Mouse (Mus musculus) intestine, embryonic 16.5 days (tissue): ENCODE data around the gene Abhd17b. TPM values are rescaled to one million over a fixed set of nuclear protein-coding genes. Genes with fewer than 3 reads are reported as not detected.
"Not testable (repeated sequence)": the region's sequence is repeated elsewhere in the genome, so short reads cannot be mapped to it uniquely, and the experiment has no call there.

Experiments
- ATAC-seq: fragments of 200-750 bp; cut with Nextera tagmentation; 2 replicates; pipeline ENCODE4 v1.8.0; 2017; ENCODE audit warnings: moderate TSS enrichment, moderate library complexity
- H3K27ac ChIP-seq: fragments of 300-500 bp; sonication (generic); 2 replicates; pipeline ENCODE4 v1.5.1; 2014; ENCODE audit warnings: mild to moderate bottlenecking, low read length
- H3K27me3 ChIP-seq: fragments of 300-500 bp; sonication (generic); replicated peaks from 2 replicates; pipeline ENCODE4 v1.6.1; 2014; ENCODE audit warnings: low read length, control low read depth, mixed read lengths; ENCODE audit not compliant: control insufficient read depth, insufficient read depth
- H3K36me3 ChIP-seq: fragments of 300-500 bp; sonication (generic); 2 replicates; pipeline ENCODE4 v1.6.1; 2014; ENCODE audit warnings: low read length, control low read depth; ENCODE audit not compliant: control insufficient read depth, insufficient read depth
- H3K4me1 ChIP-seq: fragments of 300-500 bp; sonication (generic); 2 replicates; pipeline ENCODE4 v1.6.1; 2014; ENCODE audit warnings: low read length, control low read depth, mixed read lengths; ENCODE audit not compliant: control insufficient read depth, insufficient read depth
- H3K4me2 ChIP-seq: fragments of 300-500 bp; sonication (generic); 2 replicates; pipeline ENCODE4 v1.6.1; 2014; ENCODE audit warnings: low read depth, low read length, control low read depth
- H3K4me3 ChIP-seq: fragments of 300-500 bp; sonication (generic); 2 replicates; pipeline ENCODE4 v1.5.1; 2014; ENCODE audit warnings: mild to moderate bottlenecking, low read length
- H3K9ac ChIP-seq: fragments of 300-500 bp; sonication (generic); 2 replicates; pipeline ENCODE4 v1.6.1; 2014; ENCODE audit warnings: low read depth, low read length
- H3K9me3 ChIP-seq: fragments of 300-500 bp; sonication (generic); 2 replicates; pipeline ENCODE4 v1.6.1; 2016; ENCODE audit warnings: low read length, control low read depth; ENCODE audit not compliant: control insufficient read depth
- WGBS: fragments of 180-500 bp; shearing (Covaris S2); extraction: QIAGEN DNeasy Blood & Tissue Kit; methylation state at CpG from one replicate; pipeline ENCODE4 v1.1.7; 2014; 5-methylcytosine and 5-hydroxymethylcytosine counted together
- polyA plus RNA-seq: library from polyadenylated mRNA; unstranded; fragments of >200 nt; fragmentation: Nextera tagmentation; extraction: Ambion mirVana; gene quantifications from 2 replicates; pipeline ENCODE4 v1.2.1, GENCODE M21; 2015

Abhd17b gene
- polyA plus RNA-seq, 1 experiment from 2014 or later, result 7.3 TPM

- Histone ChIP-seq H3K4me2 (no peak overlapping the region), H3K4me3 (no peak overlapping the region), H3K4me1 (peaks cover 3% of the 10 kb centered on the region; the same call in 1 of the 2 replicates), H3K27ac (no peak overlapping the region), H3K9ac (no peak overlapping the region), H3K27me3 (no peaks in the 10 kb centered on the region), H3K9me3 (no peaks in the 10 kb centered on the region), H3K36me3 (no peaks in the 10 kb centered on the region)
- no peak for ATAC-seq
- 89% methylated on average over 6 of the region's 6 CpGs for WGBS
Measured at GRCm38 (mm10) chr19:21626271-21626988, 26.6 kb upstream of the Abhd17b start.

GRCm38 (mm10) chr19:21628440-21628839 lies 24.5 kb upstream of the Abhd17b start:
- not testable (repeated sequence) for H3K9ac ChIP-seq, H3K27me3 ChIP-seq, H3K4me3 ChIP-seq, H3K27ac ChIP-seq, H3K36me3 ChIP-seq, H3K4me2 ChIP-seq, H3K4me1 ChIP-seq, H3K9me3 ChIP-seq
- peak; percentile 77 for ATAC-seq
- WGBS, result 51% methylated on average over 11 of the region's 11 CpGs

GRCm38 (mm10) chr19:21629030-21629429 lies 24.0 kb upstream of the Abhd17b start:
- Histone ChIP-seq H3K27ac (no peak overlapping the region), H3K4me3 (no peak overlapping the region), H3K4me2 (no peak overlapping the region), H3K9ac (no peak overlapping the region), H3K4me1 (peaks cover 3% of the 10 kb centered on the region; the same call in 1 of the 2 replicates), H3K9me3 (no peaks in the 10 kb centered on the region), H3K27me3 (no peaks in the 10 kb centered on the region), H3K36me3 (no peaks in the 10 kb centered on the region)
- ATAC-seq, result no peak
- WGBS, result 81% methylated on average over 1 of the region's 1 CpGs

DNA sequence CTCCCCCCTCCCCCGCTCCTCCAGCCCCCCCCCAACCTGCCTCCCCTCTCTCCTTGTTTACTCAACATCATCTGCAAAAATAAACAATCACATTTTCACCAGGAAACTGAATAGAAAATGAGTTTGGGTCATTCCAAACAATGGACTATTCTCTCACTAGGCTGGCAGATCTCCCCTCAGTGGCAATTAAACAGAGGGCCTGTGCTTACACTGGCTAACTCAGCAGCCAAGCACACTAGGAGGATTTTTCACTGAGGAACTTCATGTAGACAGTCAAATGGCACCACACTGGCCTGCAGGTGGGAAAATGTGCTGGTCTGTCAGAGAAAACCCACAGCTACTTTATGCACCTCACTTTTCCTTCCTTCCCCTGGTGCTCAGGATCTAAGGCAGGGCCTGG lies 23.5 kb upstream of the Abhd17b start:
- WGBS, result 50% methylated on average over 1 of the region's 1 CpGs
- Histone ChIP-seq H3K4me2 (no peak overlapping the region), H3K27me3 (no peaks in the 10 kb centered on the region), H3K4me1 (peaks cover 3% of the 10 kb centered on the region; the same call in 1 of the 2 replicates), H3K9ac (no peak overlapping the region), H3K4me3 (no peak overlapping the region), H3K27ac (no peak overlapping the region), H3K36me3 (no peaks in the 10 kb centered on the region), H3K9me3 (no peaks in the 10 kb centered on the region)
- no peak for ATAC-seq

DNA sequence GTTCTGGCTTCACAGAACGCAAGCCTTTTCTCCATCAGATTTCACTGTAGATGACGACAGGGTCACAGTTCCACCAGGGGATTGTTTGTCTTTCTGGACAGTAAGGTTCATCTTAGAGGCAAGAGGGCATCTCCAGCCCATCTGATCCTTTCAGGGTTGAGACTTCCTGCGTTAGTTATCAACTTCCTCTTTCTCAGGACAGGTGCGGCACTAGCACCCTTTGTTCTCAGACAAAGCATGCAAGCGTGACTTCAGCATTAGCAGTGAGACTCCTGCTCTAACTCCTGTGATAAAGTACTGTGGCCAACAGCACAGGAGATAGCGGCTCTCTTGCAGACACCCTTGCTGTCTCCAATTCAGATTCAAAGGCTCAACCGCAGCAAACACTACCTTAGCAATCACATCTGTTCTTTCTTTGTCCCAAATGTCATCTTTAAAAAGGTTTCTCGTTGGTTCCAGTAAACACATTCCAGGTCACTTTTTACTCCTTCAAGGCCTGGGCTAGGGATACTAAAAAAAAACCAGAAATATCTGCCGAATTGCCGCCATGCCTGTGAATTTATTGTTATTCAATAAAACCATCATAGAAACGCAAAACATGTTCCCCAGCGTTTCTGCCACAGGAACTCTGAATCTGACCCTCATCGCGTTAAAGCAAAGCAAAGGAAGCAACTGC lies 22.2 kb upstream of the Abhd17b start:
- 0 out of 2 replicates have a peak, but pooled peaks have one; percentile 37 for ATAC-seq
- H3K27ac ChIP-seq, result no peak overlapping the region
- WGBS, result 50% methylated on average over 14 of the region's 14 CpGs

GRCm38 (mm10) chr19:21635406-21635805 lies 17.6 kb upstream of the Abhd17b start:
- Histone ChIP-seq H3K4me1 (peaks cover 6% of the 10 kb centered on the region), H3K9me3 (no peaks in the 10 kb centered on the region), H3K9ac (no peak overlapping the region), H3K36me3 (no peaks in the 10 kb centered on the region), H3K27ac (no peak overlapping the region), H3K4me2 (no peak overlapping the region), H3K4me3 (no peak overlapping the region), H3K27me3 (no peaks in the 10 kb centered on the region)
- ATAC-seq, result no peak
- WGBS, result 82% methylated on average over 2 of the region's 2 CpGs

More for the DNA sequence above, 22.2 kb upstream of the Abhd17b start:
- Histone ChIP-seq H3K9me3 (no peaks in the 10 kb centered on the region), H3K9ac (no peak overlapping the region), H3K36me3 (no peaks in the 10 kb centered on the region), H3K27me3 (no peaks in the 10 kb centered on the region), H3K4me2 (no peak overlapping the region), H3K4me3 (no peak overlapping the region), H3K4me1 (peaks cover 3% of the 10 kb centered on the region; the same call in 1 of the 2 replicates)

DNA sequence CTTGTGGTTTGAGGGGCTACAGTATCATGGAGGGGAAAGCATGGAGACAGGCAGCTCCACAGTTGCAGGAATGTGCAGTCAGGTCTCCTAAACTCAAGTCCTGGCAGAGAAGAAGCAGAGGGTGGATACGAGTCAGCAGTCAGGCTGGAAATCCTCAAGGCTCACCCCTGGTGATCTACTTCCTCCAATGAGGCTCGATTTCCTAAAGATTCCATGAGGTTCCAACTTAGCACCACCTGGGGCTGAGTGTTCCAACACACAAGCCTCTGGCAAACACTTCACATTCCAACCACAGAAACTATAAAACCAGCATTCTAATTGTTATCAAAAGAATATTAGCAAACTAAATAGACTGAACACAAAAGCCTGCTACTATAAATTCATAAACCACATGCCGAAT lies 16.1 kb upstream of the Abhd17b start:
- WGBS, result 75% methylated on average over 3 of the region's 3 CpGs
- H3K4me3 ChIP-seq, result no peak overlapping the region
- H3K4me2 ChIP-seq, result no peak overlapping the region
- no peak for ATAC-seq
- no peaks in the 10 kb centered on the region for H3K36me3 ChIP-seq
- no peak overlapping the region for H3K9ac ChIP-seq
- no peaks in the 10 kb centered on the region for H3K27me3 ChIP-seq
- H3K4me1 ChIP-seq, result peaks cover 3% of the 10 kb centered on the region; the same call in 1 of the 2 replicates
- no peak overlapping the region for H3K27ac ChIP-seq
- H3K9me3 ChIP-seq, result no peaks in the 10 kb centered on the region

DNA sequence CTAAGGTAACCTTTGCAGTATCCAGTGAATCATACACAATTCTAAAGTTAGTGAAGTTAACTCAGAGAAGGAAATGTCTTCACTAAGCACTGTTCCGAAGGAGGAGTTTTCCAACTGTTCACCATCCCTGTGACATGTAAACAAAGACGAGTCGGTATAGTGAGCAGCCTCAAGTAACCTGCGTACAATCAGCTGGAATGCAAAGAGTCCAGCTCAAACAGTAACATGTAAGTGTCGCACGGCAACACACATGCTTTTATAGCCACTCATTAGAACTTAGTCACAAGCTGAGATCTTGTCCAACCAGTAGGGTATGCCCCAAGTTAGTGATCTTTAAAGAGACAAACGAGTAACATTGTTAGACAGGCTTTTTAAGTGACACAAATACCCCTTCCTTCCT lies 15.3 kb upstream of the Abhd17b start:
- Histone ChIP-seq H3K4me3 (no peak overlapping the region), H3K4me2 (no peak overlapping the region), H3K9ac (no peak overlapping the region), H3K27me3 (no peaks in the 10 kb centered on the region), H3K9me3 (no peaks in the 10 kb centered on the region), H3K36me3 (no peaks in the 10 kb centered on the region), H3K27ac (no peak overlapping the region), H3K4me1 (peaks cover 3% of the 10 kb centered on the region; the same call in 1 of the 2 replicates)
- peak; percentile 21; the same call in 1 of the 2 replicates for ATAC-seq
- WGBS, result 40% methylated on average over 7 of the region's 7 CpGs

GRCm38 (mm10) chr19:21643935-21644334 lies 9.1 kb upstream of the Abhd17b start:
- H3K27me3 ChIP-seq, result no peaks in the 10 kb centered on the region
- H3K27ac ChIP-seq, result no peak overlapping the region
- no peak overlapping the region for H3K4me2 ChIP-seq
- no peak overlapping the region for H3K4me3 ChIP-seq
- no peaks in the 10 kb centered on the region for H3K36me3 ChIP-seq
- ATAC-seq, result no peak
- H3K4me1 ChIP-seq, result peaks cover 15% of the 10 kb centered on the region
- H3K9me3 ChIP-seq, result no peaks in the 10 kb centered on the region
- WGBS, result 80% methylated on average over 1 of the region's 1 CpGs
- no peak overlapping the region for H3K9ac ChIP-seq
